Mouse (Mus musculus) ES-Bruce4 (cell line): ENCODE measurements at regions not wholly inside any gene's neighbourhood (a gene's known extent, or its start where the extent isn't known, plus 50 kb on each side); places are given as distances from the start of the nearest gene placed in this dataset.

Experiments
- CTCF ChIP-seq: IDR thresholded peaks from one replicate; pipeline ENCODE4 v1.8.1; 2011; ENCODE audit warnings: low read depth, low read length
- EP300 ChIP-seq: IDR thresholded peaks from 2 replicates; pipeline ENCODE4 v1.6.1; 2011; ENCODE audit warnings: low read depth, low read length; ENCODE audit not compliant: insufficient read depth
- POLR2A ChIP-seq: IDR thresholded peaks from one replicate; pipeline ENCODE4 v1.8.1; 2011; ENCODE audit warnings: low read length; ENCODE audit not compliant: insufficient read depth

DNA sequence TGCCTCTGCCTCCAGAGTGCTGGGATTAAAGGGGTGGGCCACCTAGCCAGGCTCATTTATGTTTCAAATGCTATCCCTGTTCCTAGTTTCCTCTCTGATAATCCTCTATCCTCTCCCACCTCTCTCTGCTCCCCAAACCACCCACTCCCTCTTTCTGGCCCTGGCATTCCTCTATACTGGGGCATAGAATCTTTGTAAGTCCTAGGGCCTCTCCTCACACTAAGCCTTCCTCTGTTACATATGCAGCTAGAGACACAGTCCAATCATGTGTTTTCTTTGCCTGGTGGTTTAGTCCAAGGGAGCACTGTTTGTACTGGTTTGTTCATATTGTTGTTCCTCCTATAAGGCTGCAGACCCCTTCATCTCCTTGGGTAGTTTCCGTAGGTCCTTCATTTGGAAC, 76.0 kb upstream of the Zfp990 start:
- no peak for TF ChIP-seq CTCF
- TF ChIP-seq EP300 = no peak
- no peak for TF ChIP-seq POLR2A
